In genomic region chr2:32357710-32358109, GRCm38 (mm10) we compare ENCODE assay signal across 21 mouse cellular contexts. TPM values are rescaled to one million over a fixed set of nuclear protein-coding genes. Genes with fewer than 3 reads are reported as not detected.
DNase-seq lines count a peak whose midpoint lies in the region; ATAC-seq and TF ChIP-seq lines count a peak whose summit lies in the region.
"Had no signal": no experiment of that assay in that cellular context is flagged by ENCODE, and none has a peak within 500 bp of the region (broad histone marks: within the 10 kb centered on the region; RNA-seq: fewer than 3 reads in every experiment).

No protein-coding gene starts in this region.

- H3K4me2 ChIP-seq in embryonic facial prominence, embryonic 13.5 days: no peak overlapping the region
- H3K4me2 ChIP-seq: forebrain, embryonic 13.5 days; forebrain, embryonic 15.5 days had no signal

- H3K9ac ChIP-seq in embryonic facial prominence, embryonic 13.5 days: 0 out of 2 replicates have a peak overlapping the region, but pooled peaks have one; percentile 21
- H3K9ac ChIP-seq: forebrain, embryonic 15.5 days; forebrain, postnatal 0 days had no signal

- H3K4me1 ChIP-seq in embryonic facial prominence, embryonic 13.5 days: peaks cover 22% of the 10 kb centered on the region
- peaks cover 49% of the 10 kb centered on the region for H3K4me1 ChIP-seq in embryonic facial prominence, embryonic 10.5 days

- no peak overlapping the region for H3K27ac ChIP-seq in embryonic facial prominence, embryonic 13.5 days
- no peak overlapping the region for H3K27ac ChIP-seq in embryonic facial prominence, embryonic 10.5 days (replicated peaks)
- H3K27ac ChIP-seq in left cerebral cortex, adult 2 months: peak overlapping the region; percentile 38
- H3K27ac ChIP-seq: forebrain, embryonic 13.5 days; forebrain, embryonic 15.5 days had no signal

- no peak for TF ChIP-seq CTCF in left cerebral cortex, adult 2 months (IDR thresholded peaks at IDR 0.05)

- H3K9me3 ChIP-seq in embryonic facial prominence, embryonic 13.5 days: no peaks in the 10 kb centered on the region
- H3K9me3 ChIP-seq in embryonic facial prominence, embryonic 10.5 days: no peaks in the 10 kb centered on the region
- H3K9me3 ChIP-seq: forebrain, embryonic 13.5 days; forebrain, embryonic 15.5 days; G1E had no signal

- peaks cover 9% of the 10 kb centered on the region for H3K27me3 ChIP-seq in embryonic facial prominence, embryonic 13.5 days
- H3K27me3 ChIP-seq in embryonic facial prominence, embryonic 10.5 days (replicated peaks; ENCODE audit: low read depth, poor library complexity, severe bottlenecking): no peaks in the 10 kb centered on the region
- H3K27me3 ChIP-seq: Patski had no signal

- 85% methylated on average over 3 of the region's 3 CpGs for WGBS in embryonic facial prominence, embryonic 13.5 days
- 76% methylated on average over 3 of the region's 3 CpGs for WGBS in embryonic facial prominence, embryonic 10.5 days

- DNase-seq in cerebellum, adult 11-12 months: peak; percentile 39
- DNase-seq in cerebellum, postnatal 14 days: no peak
- DNase-seq in embryonic facial prominence, embryonic 10.5 days (ENCODE audit: low spot score): no peak
- no peak for DNase-seq in left cerebral cortex, adult 2 months (ENCODE audit: extremely low spot score in 1 of 2, low spot score in 2 of 2)
- DNase-seq in left cerebral cortex, adult 18-20 months (ENCODE audit: low spot score in 2 of 2): no peak
- DNase-seq: adrenal gland, adult 8-10 months; adrenal gland, postnatal 14 days; adrenal gland, postnatal 36 days; B cell, adult 2 months; cerebellum, adult 18-20 months; cerebellum, adult 9-10 months; cerebellum, postnatal 25 days; forebrain, postnatal 0 days had no signal

- intact Hi-C loops in left cerebral cortex, adult 2 months (cut with DNase I): no loop called here

- no peak for ATAC-seq in embryonic facial prominence, embryonic 13.5 days (ENCODE audit: insufficient number of reproducible peaks, insufficient read depth, low FRiP score, low TSS enrichment, low read depth)
- ATAC-seq: activated CD4-positive, CD25-positive, alpha-beta regulatory T cell, adult 4 months; CD4-positive, CD25-positive, alpha-beta regulatory T cell, adult 4 months; forebrain, embryonic 13.5 days; forebrain, embryonic 15.5 days; forebrain, postnatal 0 days; Patski had no signal

- H3K4me3 ChIP-seq in embryonic facial prominence, embryonic 13.5 days: no peak overlapping the region
- H3K4me3 ChIP-seq in embryonic facial prominence, embryonic 10.5 days: no peak overlapping the region
- no peak overlapping the region for H3K4me3 ChIP-seq in left cerebral cortex, adult 2 months
- H3K4me3 ChIP-seq: forebrain, embryonic 13.5 days; forebrain, embryonic 15.5 days had no signal

- H3K36me3 ChIP-seq in embryonic facial prominence, embryonic 13.5 days: no peaks in the 10 kb centered on the region
- H3K36me3 ChIP-seq in embryonic facial prominence, embryonic 10.5 days (replicated peaks): no peaks in the 10 kb centered on the region
- H3K36me3 ChIP-seq: forebrain, embryonic 15.5 days; G1E had no signal

RNA-seq across cellular contexts. Expression of gene Dnm1, which starts 4.6 kb away (rescaled TPM):
- polyA plus RNA-seq in embryonic facial prominence, embryonic 13.5 days (2015; fragmentation: Nextera tagmentation; extraction: Ambion mirVana): 31.9 and 32.4 TPM in 2 replicates
- polyA plus RNA-seq in embryonic facial prominence, embryonic 10.5 days (2016; fragmentation: Nextera tagmentation; extraction: Ambion mirVana): 20.7 and 23.5 TPM in 2 replicates
- total RNA-seq in left cerebral cortex, adult 2 months (2021): 1,000 to 10,000 TPM; 1,259 to 1,310 TPM
- total RNA-seq in left cerebral cortex, adult 18-20 months (2021): 1,000 to 10,000 TPM; 1,236 to 1,244 TPM
- polyA plus RNA-seq: activated CD4-positive, CD25-positive, alpha-beta regulatory T cell, adult 4 months; CD4-positive, CD25-positive, alpha-beta regulatory T cell, adult 4 months had no signal

RNA-seq across cellular contexts. Expression of gene Ciz1, which starts 5.6 kb away (rescaled TPM):
- 48.6 and 54.2 TPM in 2 replicates for polyA plus RNA-seq in embryonic facial prominence, embryonic 13.5 days (2015; fragmentation: Nextera tagmentation; extraction: Ambion mirVana)
- 65.8 and 66.4 TPM in 2 replicates for polyA plus RNA-seq in embryonic facial prominence, embryonic 10.5 days (2016; fragmentation: Nextera tagmentation; extraction: Ambion mirVana)
- total RNA-seq in left cerebral cortex, adult 2 months (2021): 10 to 100 TPM; 89.7 to 90.1 TPM
- total RNA-seq in left cerebral cortex, adult 18-20 months (2021): 10 to 100 TPM; 66.4 to 78.3 TPM

RNA-seq across cellular contexts. Expression of gene 1110008P14Rik, which starts 24.0 kb away (rescaled TPM):
- polyA plus RNA-seq in embryonic facial prominence, embryonic 13.5 days (2015; fragmentation: Nextera tagmentation; extraction: Ambion mirVana): 44.1 and 47.8 TPM in 2 replicates
- polyA plus RNA-seq in embryonic facial prominence, embryonic 10.5 days (2016; fragmentation: Nextera tagmentation; extraction: Ambion mirVana): 35.0 and 39.3 TPM in 2 replicates
- total RNA-seq in left cerebral cortex, adult 2 months (2021): 100 to 1,000 TPM; 341 to 349 TPM
- total RNA-seq in left cerebral cortex, adult 18-20 months (2021): 100 to 1,000 TPM; 283 to 350 TPM

RNA-seq across cellular contexts. Expression of gene Lcn2, which starts 30.3 kb away (rescaled TPM):
- polyA plus RNA-seq in embryonic facial prominence, embryonic 13.5 days (2015; fragmentation: Nextera tagmentation; extraction: Ambion mirVana): 0.22 and 1.5 TPM in 2 replicates
- not detected in 2 replicates for polyA plus RNA-seq in embryonic facial prominence, embryonic 10.5 days (2016; fragmentation: Nextera tagmentation; extraction: Ambion mirVana)
- total RNA-seq in left cerebral cortex, adult 2 months (2021): 10 to 100 TPM in 1 of 2 experiments, under 1 TPM in 1; 0.44 to 19.4 TPM
- under 1 TPM; 0.77 to 0.84 TPM for total RNA-seq in left cerebral cortex, adult 18-20 months (2021)
- total RNA-seq: CH12.LX, G1E had no signal
- polyA plus RNA-seq: activated CD4-positive, CD25-positive, alpha-beta regulatory T cell, adult 4 months; CD4-positive, CD25-positive, alpha-beta regulatory T cell, adult 4 months; forebrain, embryonic 13.5 days had no signal

RNA-seq across cellular contexts. Expression of gene Ptges2, which starts 38.0 kb away (rescaled TPM):
- 30.0 and 30.4 TPM in 2 replicates for polyA plus RNA-seq in embryonic facial prominence, embryonic 13.5 days (2015; fragmentation: Nextera tagmentation; extraction: Ambion mirVana)
- 32.2 and 32.5 TPM in 2 replicates for polyA plus RNA-seq in embryonic facial prominence, embryonic 10.5 days (2016; fragmentation: Nextera tagmentation; extraction: Ambion mirVana)
- 10 to 100 TPM; 47.2 to 47.8 TPM for total RNA-seq in left cerebral cortex, adult 2 months (2021)
- 10 to 100 TPM; 49.5 to 51.2 TPM for total RNA-seq in left cerebral cortex, adult 18-20 months (2021)
